Mouse (Mus musculus) large intestine, adult 2 months (tissue): ENCODE results near the gene Pde4d. TPM values are rescaled to one million over a fixed set of nuclear protein-coding genes. Genes with fewer than 3 reads are reported as not detected.
"Not testable (repeated sequence)": the region's sequence is repeated elsewhere in the genome, so short reads cannot be mapped to it uniquely, and the experiment has no call there.

Experiments used
- DNase-seq: peaks from one replicate; pipeline ENCODE4 v3.0.0-alpha.2; 2012; ENCODE audit warnings: low read depth, low spot score
- WGBS: fragments of 180-500 bp; shearing (Covaris S2); methylation state at CpG from one replicate; pipeline ENCODE4 v1.1.7; 2018; 5-methylcytosine and 5-hydroxymethylcytosine counted together
- polyA plus RNA-seq: library from polyadenylated mRNA; depleted of rRNA; stranded (reverse); fragments of >200 nt; gene quantifications from 2 replicates; pipeline ENCODE4 v1.2.3, GENCODE M21; 2012

Gene Pde4d
- polyA plus RNA-seq, 1 experiment: 7.7 TPM

GRCm38 (mm10) chr13:108677056-108677455, 227.3 kb downstream of the Pde4d start:
- no peak for DNase-seq

- 92% methylated on average over 4 of the region's 4 CpGs for WGBS
Measured at GRCm38 (mm10) chr13:108683018-108683417, 233.3 kb downstream of the Pde4d start.

GRCm38 (mm10) chr13:108685817-108686216, 236.1 kb downstream of the Pde4d start:
- no peak for DNase-seq
- WGBS: 89% methylated on average over 7 of the region's 7 CpGs

More at GRCm38 (mm10) chr13:108683018-108683417, 233.3 kb downstream of the Pde4d start:
- DNase-seq: no peak

- DNase-seq: no peak
- WGBS: 73% methylated on average over 2 of the region's 2 CpGs
Measured at GRCm38 (mm10) chr13:108686262-108686661, 236.5 kb downstream of the Pde4d start.

- WGBS: 47% methylated on average over 4 of the region's 4 CpGs
- no peak for DNase-seq
Measured at GRCm38 (mm10) chr13:108686807-108687206, 237.1 kb downstream of the Pde4d start.

- DNase-seq: no peak
- WGBS: 83% methylated on average over 12 of the region's 12 CpGs
Measured at GRCm38 (mm10) chr13:108692883-108693550, 243.3 kb downstream of the Pde4d start.

GRCm38 (mm10) chr13:108705441-108705840, 255.7 kb downstream of the Pde4d start:
- WGBS: 86% methylated on average over 4 of the region's 4 CpGs
- no peak for DNase-seq

GRCm38 (mm10) chr13:108714032-108714431, 264.3 kb downstream of the Pde4d start:
- 77% methylated on average over 3 of the region's 3 CpGs for WGBS
- DNase-seq: no peak

GRCm38 (mm10) chr13:108715029-108715428, 265.3 kb downstream of the Pde4d start:
- no peak for DNase-seq
- WGBS: 80% methylated on average over 3 of the region's 3 CpGs

- WGBS: 81% methylated on average over 5 of the region's 5 CpGs
- no peak for DNase-seq
Measured at GRCm38 (mm10) chr13:108722234-108722633, 272.5 kb downstream of the Pde4d start.

GRCm38 (mm10) chr13:108734356-108734755, 284.6 kb downstream of the Pde4d start:
- DNase-seq: not testable (repeated sequence)
- 91% methylated on average over 2 of the region's 2 CpGs for WGBS

- WGBS: 84% methylated on average over 3 of the region's 3 CpGs
- DNase-seq: no peak
Measured at GRCm38 (mm10) chr13:108751155-108751840, 301.6 kb downstream of the Pde4d start.

- no peak for DNase-seq
Measured at GRCm38 (mm10) chr13:108757477-108757876, 307.7 kb downstream of the Pde4d start.

GRCm38 (mm10) chr13:108758331-108758730, 308.6 kb downstream of the Pde4d start:
- DNase-seq: no peak
- WGBS: 79% methylated on average over 4 of the region's 4 CpGs

More at GRCm38 (mm10) chr13:108757477-108757876, 307.7 kb downstream of the Pde4d start:
- WGBS: 85% methylated on average over 7 of the region's 7 CpGs

GRCm38 (mm10) chr13:108759140-108759539, 309.4 kb downstream of the Pde4d start:
- no peak for DNase-seq
- WGBS: 88% methylated on average over 4 of the region's 4 CpGs

GRCm38 (mm10) chr13:108763295-108763694, 313.5 kb downstream of the Pde4d start:
- DNase-seq: no peak

GRCm38 (mm10) chr13:108766020-108766727, 316.4 kb downstream of the Pde4d start:
- no peak for DNase-seq
- 84% methylated on average over 11 of the region's 11 CpGs for WGBS

More at GRCm38 (mm10) chr13:108763295-108763694, 313.5 kb downstream of the Pde4d start:
- WGBS: 65% methylated on average over 3 of the region's 3 CpGs

GRCm38 (mm10) chr13:108769465-108770056, 319.8 kb downstream of the Pde4d start:
- WGBS: 36% methylated on average over 3 of the region's 3 CpGs
- no peak for DNase-seq

GRCm38 (mm10) chr13:108772386-108772785, 322.6 kb downstream of the Pde4d start:
- DNase-seq: no peak
- 83% methylated on average over 3 of the region's 3 CpGs for WGBS

- WGBS: 56% methylated on average over 1 of the region's 1 CpGs
- DNase-seq: no peak
Measured at GRCm38 (mm10) chr13:108774981-108775380, 325.2 kb downstream of the Pde4d start.
